Mouse (Mus musculus) C2C12 (cell line): ENCODE results near the gene Gm10772.
"Not testable (repeated sequence)": the region's sequence is repeated elsewhere in the genome, so short reads cannot be mapped to it uniquely, and the experiment has no call there.

Experiments
- CTCF ChIP-seq: IDR thresholded peaks from one replicate; pipeline ENCODE4 v1.5.1; 2011; ENCODE audit not compliant: control insufficient read depth, insufficient read depth, insufficient read length
- MYOG ChIP-seq: IDR thresholded peaks from one replicate; pipeline ENCODE4 v1.6.1; 2011; ENCODE audit not compliant: control insufficient read depth, insufficient read length; ENCODE audit errors: extremely low read depth

GRCm38 (mm10) chr13:66213811-66214210, 13.6 kb downstream of the Gm10772 start:
- TF ChIP-seq CTCF, MYOG: not testable (repeated sequence)
